Mouse (Mus musculus): ENCODE measurements around the gene Cer1.

The Cer1 gene

DNA sequence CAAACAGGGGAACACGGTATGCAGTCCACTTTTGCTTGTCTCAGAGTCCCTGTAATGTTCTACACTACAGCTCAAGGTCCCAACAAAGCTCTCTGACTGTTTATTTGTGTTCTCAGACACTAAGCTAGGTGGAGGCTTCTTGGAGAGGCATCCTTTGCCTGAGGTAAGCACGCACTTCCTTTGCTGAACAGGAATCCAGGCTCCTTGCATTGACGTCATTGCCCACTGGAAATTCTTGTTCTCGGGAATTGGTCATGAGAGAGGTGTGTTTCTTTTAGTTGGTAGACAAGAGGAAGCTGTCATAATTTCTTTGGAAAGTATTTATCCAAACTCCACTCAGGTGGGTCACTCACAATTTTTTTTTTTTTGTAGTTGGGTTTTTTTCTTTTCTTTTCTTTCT, 9.4 kb downstream of the Cer1 start:
- in situ Hi-C loops (cut with MboI, MseI), result no loop called here

DNA sequence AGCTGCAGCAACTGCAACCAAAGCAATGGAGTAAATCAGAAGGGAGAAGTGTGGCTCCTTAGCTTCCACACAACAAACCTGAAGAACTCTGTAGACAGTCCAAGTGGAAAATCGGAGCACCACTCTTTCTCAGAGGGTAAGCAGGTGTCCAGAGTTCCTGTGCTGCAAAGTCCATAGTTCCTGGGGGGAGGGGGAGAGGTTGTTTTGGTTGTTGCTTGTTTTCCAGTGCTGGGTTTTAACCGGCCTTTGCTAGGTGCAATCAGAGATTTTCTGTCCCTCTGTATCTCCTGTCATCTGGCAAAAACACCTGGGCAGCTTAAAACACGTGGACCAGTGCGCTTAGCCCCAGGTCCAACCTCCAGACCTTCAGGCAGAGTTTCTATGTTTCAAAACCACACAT, 10.2 kb downstream of the Cer1 start:
- in situ Hi-C loops (cut with MboI, MseI), result no loop called here

DNA sequence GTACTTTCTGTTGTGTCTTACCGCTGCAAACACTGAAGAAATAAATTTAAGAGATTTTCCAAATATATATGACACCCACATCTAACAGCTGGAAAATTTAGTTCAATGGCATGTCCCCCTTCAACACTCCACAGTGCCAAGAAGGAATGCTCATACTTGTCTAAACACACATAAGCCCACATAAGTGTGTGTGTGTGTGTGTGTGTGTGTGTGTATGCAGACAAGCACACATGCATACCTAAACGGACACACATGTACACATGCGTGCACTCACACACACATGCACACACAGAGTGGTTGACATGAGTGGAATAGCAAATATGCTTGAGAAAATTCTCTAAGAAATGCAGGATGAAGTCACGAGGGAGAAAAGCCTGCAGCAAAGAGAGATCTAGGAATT, 12.4 kb downstream of the Cer1 start:
- in situ Hi-C loops (cut with MboI, MseI), result no loop called here

DNA sequence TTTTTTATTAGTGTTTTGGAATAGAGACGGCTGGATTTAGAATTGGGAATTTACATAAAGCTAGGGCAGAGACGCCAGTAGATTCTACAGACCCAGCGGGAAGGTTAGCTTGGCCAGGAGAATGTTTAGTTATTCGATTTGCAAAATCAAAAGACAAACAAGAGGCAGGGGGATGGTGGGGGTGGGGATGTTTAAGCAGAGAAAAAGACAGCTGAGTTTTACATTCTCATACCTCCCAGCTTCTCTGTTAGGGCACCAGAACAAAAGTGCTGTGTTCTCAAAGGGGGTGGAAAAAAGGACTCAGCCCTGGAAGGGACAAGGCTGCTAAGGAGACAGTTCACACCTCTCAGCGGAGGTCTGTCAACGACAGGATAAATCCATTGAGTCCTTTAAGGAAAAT, 12.8 kb downstream of the Cer1 start:
- in situ Hi-C loops (cut with MboI, MseI), result no loop called here

DNA sequence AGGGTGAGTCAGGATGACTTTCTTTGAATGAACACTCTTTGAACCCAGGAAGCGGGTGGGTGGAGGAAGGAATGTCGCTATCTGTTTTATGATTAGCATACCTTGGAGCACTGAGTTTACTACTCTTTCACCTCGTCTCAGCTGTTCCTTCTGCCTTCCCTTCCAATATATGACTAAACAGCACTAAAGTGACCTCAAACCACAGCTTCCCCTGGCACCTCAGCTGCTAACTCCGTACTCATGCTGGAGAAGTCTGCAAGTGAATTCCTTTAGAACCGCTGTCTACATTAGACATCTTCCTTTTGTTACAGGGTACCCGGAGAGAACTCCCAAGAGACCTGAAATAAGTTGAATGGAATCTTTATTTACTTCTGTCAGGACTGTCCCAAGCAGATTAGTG, 14.0 kb downstream of the Cer1 start:
- in situ Hi-C loops (cut with MboI, MseI), result no loop called here

DNA sequence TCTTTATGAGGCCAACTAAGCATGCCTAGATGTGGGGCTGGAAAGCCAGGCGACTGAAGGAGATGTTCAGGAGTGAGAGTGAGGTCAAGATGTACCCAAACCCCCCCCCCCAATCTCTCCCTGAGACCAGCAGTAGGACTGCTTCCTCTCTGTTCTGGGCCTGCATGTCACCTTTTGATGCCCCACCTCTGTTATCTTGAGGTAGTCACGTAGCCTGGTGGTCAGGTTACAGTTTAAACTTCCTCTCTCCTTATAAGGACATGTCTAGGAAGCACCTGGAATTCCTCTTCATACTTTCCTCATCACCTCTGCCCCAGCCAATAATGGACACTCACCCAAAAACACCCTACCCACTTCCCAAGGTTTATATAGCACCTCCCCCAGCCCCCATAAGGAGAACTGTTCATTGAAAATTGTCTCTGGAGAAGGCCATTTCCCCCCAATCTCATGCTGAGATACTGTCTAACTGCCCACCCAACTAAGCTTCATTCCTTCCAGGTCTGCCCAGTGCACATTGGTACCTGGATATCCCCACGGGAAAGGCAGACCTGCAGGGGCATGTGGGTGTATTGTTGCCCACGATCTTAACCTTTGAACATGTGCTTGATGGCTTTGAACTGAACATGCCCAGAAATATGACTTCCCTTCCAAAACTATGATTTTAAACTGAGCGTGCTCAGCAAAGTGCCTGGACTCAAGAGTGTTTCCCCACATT, 17.1 kb downstream of the Cer1 start:
- in situ Hi-C loops (cut with MboI, MseI), result no loop called here

DNA sequence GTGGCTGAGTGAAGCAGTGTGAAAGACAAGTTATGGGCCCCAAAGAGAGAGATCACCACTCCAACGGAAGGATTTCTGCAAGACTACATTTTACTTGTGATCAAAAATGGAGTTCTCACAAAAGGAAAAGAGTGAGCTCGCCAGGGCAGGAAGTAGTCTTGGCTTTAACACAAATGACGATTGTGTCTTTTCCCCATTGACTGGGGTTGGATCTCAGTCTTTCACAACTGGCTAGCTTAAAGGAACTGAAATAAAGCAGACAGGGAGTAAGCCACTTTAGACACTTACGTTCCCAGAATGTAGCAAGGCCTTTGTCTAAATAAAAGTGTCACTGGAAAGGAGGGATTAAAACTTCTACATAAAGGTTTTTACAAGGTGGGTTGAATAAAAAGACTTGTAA, 17.8 kb downstream of the Cer1 start:
- in situ Hi-C loops (cut with MboI, MseI), result no loop called here

DNA sequence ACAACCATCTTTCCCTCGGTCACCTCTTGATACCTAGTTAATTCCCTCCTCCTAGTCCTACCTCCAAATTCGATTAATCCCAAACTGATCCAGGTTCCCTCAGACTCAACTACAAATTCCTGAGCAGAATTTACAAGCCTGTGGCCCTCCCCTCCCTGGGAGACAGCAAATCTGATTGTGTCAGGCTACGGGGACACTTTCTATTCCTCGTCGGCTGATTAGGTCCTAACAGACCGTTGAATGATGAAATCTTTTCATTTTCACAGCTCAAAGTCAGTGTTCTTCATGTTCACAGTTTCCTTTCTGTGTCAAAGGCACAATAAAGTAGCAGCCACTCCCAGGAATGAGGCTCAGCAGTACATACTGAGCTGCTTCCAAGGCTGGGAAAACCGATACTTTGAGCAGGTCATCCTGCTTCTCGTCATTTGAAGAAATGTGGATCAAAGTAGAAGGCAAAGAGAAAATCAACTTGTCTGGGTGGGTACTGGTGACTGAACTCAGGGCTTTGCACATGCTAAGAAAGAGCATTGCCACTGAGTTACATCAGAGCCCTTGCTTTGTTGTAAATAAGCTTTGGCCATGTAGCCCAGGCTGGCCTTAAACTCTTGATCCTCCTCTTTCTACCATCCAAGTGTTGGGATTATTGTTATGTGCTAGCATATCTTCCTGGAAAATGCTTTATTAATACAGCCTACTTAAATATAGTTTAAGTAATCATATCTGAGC, 19.8 kb downstream of the Cer1 start:
- in situ Hi-C loops (cut with MboI, MseI), result no loop called here

DNA sequence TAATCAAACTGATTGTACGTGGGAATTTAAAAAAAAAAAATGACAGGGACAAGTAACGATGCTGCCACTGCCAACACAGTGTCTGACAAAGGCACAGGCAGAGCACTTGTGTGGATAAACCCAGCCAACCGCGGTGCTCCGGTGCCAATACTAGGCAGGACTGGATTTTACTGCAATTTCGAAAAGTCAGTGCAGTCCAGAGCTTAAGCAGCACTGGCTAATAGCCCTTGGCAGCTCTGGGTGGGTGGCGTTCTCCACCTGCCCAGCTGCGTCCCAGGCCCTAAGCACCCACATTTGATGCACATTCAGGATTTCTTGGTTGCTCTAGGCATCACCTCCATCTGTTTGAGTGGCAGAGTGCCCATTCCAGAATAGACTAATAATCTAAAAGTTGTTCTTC, 21.6 kb downstream of the Cer1 start:
- in situ Hi-C loops (cut with MboI, MseI), result no loop called here

DNA sequence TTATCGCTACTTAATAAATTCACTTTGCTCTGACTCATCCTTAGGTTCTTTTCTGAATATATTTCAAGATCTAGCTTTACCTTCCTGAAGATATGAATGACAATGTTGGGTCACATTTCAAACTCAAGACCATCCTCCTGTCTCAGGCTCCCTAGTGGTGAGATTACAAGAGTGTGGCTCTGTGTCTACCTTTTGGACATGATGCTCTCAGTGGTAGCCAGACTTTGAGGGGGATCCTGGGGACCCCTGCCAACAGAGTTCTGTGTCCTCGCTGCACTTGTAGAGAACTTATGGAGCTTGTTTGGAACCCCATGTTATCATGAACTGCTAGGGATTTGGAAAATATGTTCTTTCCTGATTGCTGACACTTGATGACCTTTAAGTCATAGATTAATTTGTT, 23.5 kb downstream of the Cer1 start:
- in situ Hi-C loops (cut with MboI, MseI), result no loop called here

DNA sequence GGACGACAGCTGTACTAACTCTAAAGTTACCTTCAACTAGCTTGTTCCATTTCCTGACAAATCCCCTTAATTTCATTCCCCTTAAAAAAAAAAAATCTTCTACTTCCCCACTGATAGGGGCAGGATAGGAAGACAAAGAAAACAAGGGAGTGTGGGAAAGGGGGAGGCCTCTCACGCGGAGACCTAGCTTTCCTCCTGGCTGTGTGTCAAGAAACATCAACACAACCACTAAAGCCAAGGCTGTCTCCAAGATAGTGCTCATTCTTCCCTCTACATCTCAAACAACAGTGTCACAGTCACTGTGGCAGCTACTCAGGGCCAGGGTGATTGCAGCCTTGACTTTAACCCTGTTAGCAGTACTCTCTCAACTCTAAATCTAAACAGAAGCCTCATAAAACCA, 24.4 kb downstream of the Cer1 start:
- in situ Hi-C loops (cut with MboI, MseI), result no loop called here

DNA sequence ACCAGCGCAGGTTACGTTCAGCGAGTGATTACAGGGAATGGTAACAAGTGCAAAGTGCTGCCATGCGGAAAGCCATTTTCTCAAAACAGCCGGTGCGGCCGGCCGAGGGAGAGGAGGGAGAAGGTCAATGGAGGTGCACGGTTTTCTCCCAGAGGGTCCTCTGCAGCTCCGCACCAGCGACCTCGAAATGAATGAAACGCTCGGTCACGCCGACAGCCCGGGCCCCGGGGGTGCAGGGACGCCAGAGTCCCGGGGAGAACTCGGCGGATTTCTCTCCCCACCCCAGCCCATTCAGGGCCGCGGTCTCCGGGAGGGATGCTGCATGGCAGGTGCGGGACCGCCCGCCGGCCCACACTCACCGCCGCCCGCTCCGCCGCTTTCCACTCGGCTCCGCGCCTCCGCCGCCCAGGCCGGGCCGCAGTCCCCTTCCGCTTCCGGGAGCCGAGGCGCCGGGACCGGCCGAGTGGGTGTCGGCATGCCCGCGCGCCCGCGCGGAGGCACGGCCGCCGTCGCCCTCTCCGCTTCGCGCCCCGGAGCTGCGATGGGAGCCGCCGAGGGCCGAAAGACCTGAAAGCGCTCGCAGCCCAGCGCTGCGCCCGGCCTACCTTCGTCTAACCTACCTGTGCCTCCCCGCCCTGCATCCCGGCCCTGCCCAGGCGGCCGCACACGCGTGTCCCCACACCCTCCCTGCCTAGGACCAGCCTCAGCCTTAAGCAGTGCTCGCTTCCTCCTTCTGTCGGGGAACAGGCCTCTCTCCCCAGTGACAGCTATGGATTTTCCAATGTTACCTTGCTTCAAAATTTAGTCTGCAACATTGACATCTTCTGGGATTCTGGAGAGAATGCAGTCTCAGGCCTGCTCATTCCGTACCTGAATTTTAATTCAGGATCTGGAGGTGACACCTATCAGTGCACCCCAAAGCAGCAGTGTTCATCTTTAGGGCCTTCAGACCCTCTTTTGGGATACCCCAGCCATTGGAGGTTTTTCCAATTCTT, 25.5 kb downstream of the Cer1 start, which contains the start of gene Zdhhc21:
Zdhhc21 (minus strand) TSS at position 828 of the 995 bp plus-strand sequence.
- in situ Hi-C loops (cut with MboI, MseI), result no loop called here

DNA sequence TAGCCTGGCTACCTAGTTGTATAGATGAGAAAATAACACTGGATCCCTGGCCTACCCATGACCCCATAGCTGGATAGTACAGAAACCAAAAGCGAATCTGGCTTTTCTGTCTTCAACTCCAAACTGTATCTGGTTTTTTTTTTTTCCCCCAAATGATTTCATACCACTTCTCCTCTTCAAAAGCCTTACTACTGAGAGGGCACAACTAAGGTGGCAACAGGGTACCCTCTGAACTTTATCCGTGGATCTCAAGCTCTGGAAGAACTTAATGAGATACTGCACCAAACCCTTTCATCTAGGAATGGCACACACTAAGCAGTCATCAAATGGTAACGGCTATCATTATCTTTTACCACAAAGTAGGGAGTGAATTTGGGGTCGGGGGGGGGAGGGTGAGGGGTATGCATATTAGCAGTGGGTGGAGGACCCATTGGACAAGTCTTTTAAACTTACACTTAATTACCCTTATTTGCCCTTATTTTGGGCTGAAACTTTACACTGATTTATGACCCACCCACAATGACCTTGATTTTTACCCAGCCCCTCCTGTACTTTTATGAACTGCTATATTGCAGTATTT, 26.4 kb downstream of the Cer1 start:
- in situ Hi-C loops (cut with MboI, MseI), result no loop called here

DNA sequence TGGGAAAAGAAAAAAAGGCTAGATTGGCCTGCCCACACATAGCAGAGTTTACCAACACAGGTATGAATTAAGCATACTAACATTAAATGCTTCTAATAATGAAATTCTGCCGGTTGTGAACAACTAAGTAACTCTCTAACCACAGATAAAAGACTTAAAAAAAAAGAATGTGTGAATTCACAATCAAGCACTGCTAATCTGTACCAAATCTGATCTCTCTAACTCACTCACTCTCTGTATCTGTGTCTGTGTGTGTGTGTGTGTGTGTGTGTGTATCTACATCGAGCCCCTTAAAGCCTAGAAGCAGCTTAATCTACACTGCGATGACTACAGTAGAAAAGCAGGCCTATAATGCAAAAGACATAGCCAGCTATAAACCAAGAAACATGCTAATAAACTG, 28.0 kb downstream of the Cer1 start:
- in situ Hi-C loops (cut with MboI, MseI), result no loop called here

DNA sequence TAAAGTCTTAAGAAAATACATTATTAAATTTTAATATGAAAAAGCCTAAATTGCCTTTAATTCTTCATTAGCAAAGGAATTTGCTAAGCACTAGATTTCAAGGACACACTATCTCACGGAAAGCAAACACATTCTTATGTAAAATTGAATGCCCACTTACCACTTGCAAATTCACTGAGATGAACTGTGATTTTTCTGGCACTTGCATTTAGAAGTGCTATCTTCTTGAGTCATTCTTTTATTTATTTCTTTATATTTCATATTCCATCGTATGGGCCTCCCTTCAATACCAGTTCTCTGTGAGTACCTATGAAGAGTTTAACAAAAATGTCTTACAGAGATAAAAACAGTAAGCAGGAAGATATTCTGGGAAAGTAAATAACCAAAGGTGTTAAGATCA, 31.1 kb downstream of the Cer1 start:
- in situ Hi-C loops (cut with MboI, MseI), result no loop called here

DNA sequence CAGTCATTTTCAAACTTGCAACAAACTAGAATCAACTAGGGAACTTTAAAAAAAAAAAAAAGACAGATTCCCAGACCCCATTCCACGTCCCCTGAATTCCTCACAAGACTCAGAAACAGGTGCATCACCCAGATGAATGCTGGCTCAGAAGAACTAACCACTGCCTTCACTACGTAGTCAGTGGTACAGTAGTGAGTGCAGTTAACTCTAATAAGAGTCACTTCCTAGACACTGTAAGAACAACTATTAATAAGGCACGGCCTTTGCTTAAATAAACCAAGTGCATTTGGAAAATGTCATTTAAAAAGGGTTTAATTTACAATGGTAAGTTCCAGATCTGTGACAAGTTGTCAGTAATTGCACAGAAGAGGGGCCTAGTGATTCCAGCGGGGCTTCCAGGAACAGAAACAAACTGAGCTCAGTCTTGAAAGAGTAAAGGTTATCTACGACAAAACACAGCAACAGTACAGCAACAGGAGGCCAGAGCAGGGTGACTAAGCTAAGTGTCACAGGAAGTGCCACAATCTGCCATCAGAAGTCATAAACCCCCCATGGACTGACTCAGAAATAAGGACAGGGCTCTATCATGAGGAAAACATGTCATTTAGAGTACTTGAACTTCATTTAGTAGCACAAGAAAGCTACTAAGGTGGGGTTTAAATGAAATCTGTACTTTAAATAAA, 36.3 kb downstream of the Cer1 start:
- in situ Hi-C loops (cut with MboI, MseI), result no loop called here

DNA sequence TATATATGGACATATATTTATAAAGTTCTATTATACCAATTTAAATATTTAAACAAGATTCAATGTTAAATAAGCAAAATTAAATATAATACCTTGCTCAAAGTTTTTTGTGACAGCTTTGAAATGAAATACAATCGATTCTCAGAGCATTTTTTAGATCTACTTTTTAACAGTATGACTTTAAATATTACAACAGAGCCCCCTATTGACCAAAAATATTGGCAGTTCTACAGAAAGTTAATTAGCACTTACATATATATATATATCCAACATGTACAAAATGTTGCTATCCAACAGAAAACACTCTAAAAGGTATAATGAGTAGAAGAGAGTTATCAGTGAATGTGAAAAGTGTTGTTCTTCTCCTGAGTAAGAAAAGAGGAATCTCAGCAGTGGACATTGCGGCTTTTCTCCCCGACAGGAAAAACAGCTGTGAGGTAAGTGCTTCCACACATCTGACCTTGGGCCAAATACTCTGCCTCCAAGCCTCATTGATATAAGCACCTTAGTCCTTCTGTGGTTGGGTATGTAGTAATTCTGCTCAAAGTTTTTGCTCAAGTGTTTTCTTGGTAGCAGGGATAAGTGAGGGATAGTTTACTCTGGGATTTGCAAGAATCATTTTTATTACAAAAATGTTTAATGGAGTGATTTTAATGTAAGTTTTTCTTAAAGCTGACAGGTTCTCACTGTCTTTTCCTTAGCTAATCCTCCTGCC, 47.3 kb downstream of the Cer1 start:
- in situ Hi-C loops (cut with MboI, MseI), result no loop called here

Data from T-helper 17 cell (primary cell).